Mouse (Mus musculus) neural tube, embryonic 13.5 days (tissue): ENCODE data around the gene Snx27. TPM values are rescaled to one million over a fixed set of nuclear protein-coding genes. Genes with fewer than 3 reads are reported as not detected.

ENCODE experiments used
- ATAC-seq: fragments of 200-750 bp; cut with Nextera tagmentation; 2 replicates; pipeline ENCODE4 v1.8.0; 2017; ENCODE audit warnings: low read depth, mild to moderate bottlenecking, moderate TSS enrichment, moderate library complexity
- H3K27ac ChIP-seq: fragments of 300-500 bp; sonication (generic); replicated peaks from 2 replicates; pipeline ENCODE4 v1.5.1; 2015; ENCODE audit warnings: moderate library complexity, mild to moderate bottlenecking, inconsistent platforms
- H3K27me3 ChIP-seq: fragments of 300-500 bp; sonication (generic); 2 replicates; pipeline ENCODE4 v1.6.1; 2015; ENCODE audit warnings: mild to moderate bottlenecking, inconsistent platforms
- H3K36me3 ChIP-seq: fragments of 300-500 bp; sonication (generic); 2 replicates; pipeline ENCODE4 v1.6.1; 2015; ENCODE audit warnings: mild to moderate bottlenecking, inconsistent platforms
- H3K4me1 ChIP-seq: fragments of 300-500 bp; sonication (generic); replicated peaks from 2 replicates; pipeline ENCODE4 v1.6.1; 2015; ENCODE audit warnings: inconsistent platforms
- H3K4me2 ChIP-seq: fragments of 300-500 bp; sonication (generic); 2 replicates; pipeline ENCODE4 v1.6.1; 2015; ENCODE audit warnings: inconsistent platforms, mild to moderate bottlenecking, moderate library complexity
- H3K4me3 ChIP-seq: fragments of 300-500 bp; sonication (generic); 2 replicates; pipeline ENCODE4 v1.5.1; 2015; ENCODE audit warnings: mild to moderate bottlenecking, inconsistent platforms
- H3K9ac ChIP-seq: fragments of 300-500 bp; sonication (generic); 2 replicates; pipeline ENCODE4 v1.6.1; 2015; ENCODE audit warnings: moderate library complexity, mild to moderate bottlenecking, inconsistent platforms
- H3K9me3 ChIP-seq: fragments of 300-500 bp; sonication (generic); 2 replicates; pipeline ENCODE4 v1.6.1; 2016; ENCODE audit warnings: inconsistent platforms
- WGBS: fragments of 180-500 bp; shearing (Covaris S2); methylation state at CpG from one replicate; pipeline ENCODE4 v1.1.7; 2015; 5-methylcytosine and 5-hydroxymethylcytosine counted together
- polyA plus RNA-seq: library from polyadenylated mRNA; unstranded; fragments of >200 nt; fragmentation: Nextera tagmentation; extraction: Ambion mirVana; gene quantifications from 2 replicates; pipeline ENCODE4 v1.2.1, GENCODE M21; 2015

The Snx27 gene
- polyA plus RNA-seq, 1 experiment from 2014 or later = 77.0 TPM

GRCm38 (mm10) chr3:94483790-94484439 is 98.6 kb downstream of the Snx27 start:
- Histone ChIP-seq H3K9me3 (no peaks in the 10 kb centered on the region), H3K9ac (peak overlapping the region; percentile 27), H3K4me1 (peaks cover 88% of the 10 kb centered on the region), H3K4me3 (peak overlapping the region; percentile 14), H3K27me3 (no peaks in the 10 kb centered on the region), H3K36me3 (peaks cover 73% of the 10 kb centered on the region), H3K27ac (peak overlapping the region; percentile 90), H3K4me2 (peak overlapping the region; percentile 50)
- ATAC-seq = peak; percentile 89
- 8% methylated on average over 20 of the region's 20 CpGs for WGBS

GRCm38 (mm10) chr3:94482764-94483385 is 99.6 kb downstream of the Snx27 start:
- Histone ChIP-seq H3K4me3 (no peak overlapping the region), H3K9me3 (no peaks in the 10 kb centered on the region), H3K36me3 (peaks cover 63% of the 10 kb centered on the region), H3K9ac (0 out of 2 replicates have a peak overlapping the region, but pooled peaks have one; percentile 18), H3K27ac (peak overlapping the region; percentile 90), H3K4me1 (peaks cover 91% of the 10 kb centered on the region), H3K27me3 (no peaks in the 10 kb centered on the region), H3K4me2 (peak overlapping the region; percentile 94; the same call in 1 of the 2 replicates)
- 86% methylated on average over 17 of the region's 17 CpGs for WGBS
- ATAC-seq = no peak

- Histone ChIP-seq H3K27ac (peak overlapping the region; percentile 90), H3K9ac (peak overlapping the region; percentile 90; the same call in 1 of the 2 replicates), H3K4me1 (peaks cover 89% of the 10 kb centered on the region), H3K4me3 (no peak overlapping the region), H3K36me3 (peaks cover 49% of the 10 kb centered on the region), H3K4me2 (peak overlapping the region; percentile 94), H3K9me3 (no peaks in the 10 kb centered on the region), H3K27me3 (no peaks in the 10 kb centered on the region)
- no peak for ATAC-seq
- WGBS = 77% methylated on average over 4 of the region's 4 CpGs
Measured at GRCm38 (mm10) chr3:94481429-94481828, 101.1 kb downstream of the Snx27 start.

GRCm38 (mm10) chr3:94480291-94480884 is 102.1 kb downstream of the Snx27 start, which contains the start of gene Riiad1:
Gene Riiad1 (minus strand): TSS chr3:94480341.
- ATAC-seq = no peak
- H3K36me3 ChIP-seq = peaks cover 39% of the 10 kb centered on the region
- 5% methylated on average over 16 of the region's 16 CpGs for WGBS
- peak within 1 kb of the TSS; percentile 91 for H3K27ac ChIP-seq
- peak within 1 kb of the TSS; percentile 59 for H3K4me3 ChIP-seq
- peak within 1 kb of the TSS; percentile 90 for H3K9ac ChIP-seq
- peaks cover 83% of the 10 kb centered on the region for H3K4me1 ChIP-seq
- peak within 1 kb of the TSS; percentile 94 for H3K4me2 ChIP-seq
- H3K27me3 ChIP-seq = no peaks in the 10 kb centered on the region
- H3K9me3 ChIP-seq = no peaks in the 10 kb centered on the region

- Histone ChIP-seq H3K27ac (peak overlapping the region; percentile 91; the same call in 1 of the 2 replicates), H3K9me3 (no peaks in the 10 kb centered on the region), H3K9ac (peak overlapping the region; percentile 90), H3K27me3 (no peaks in the 10 kb centered on the region), H3K4me2 (peak overlapping the region; percentile 94), H3K36me3 (peaks cover 31% of the 10 kb centered on the region), H3K4me3 (peak overlapping the region; percentile 59), H3K4me1 (peaks cover 74% of the 10 kb centered on the region)
- WGBS = 8% methylated on average over 11 of the region's 11 CpGs
- no peak for ATAC-seq
Measured at GRCm38 (mm10) chr3:94479564-94479963, 103.0 kb downstream of the Snx27 start.

- Histone ChIP-seq H3K9ac (peak overlapping the region; percentile 90), H3K4me2 (peak overlapping the region; percentile 94), H3K27me3 (no peaks in the 10 kb centered on the region), H3K9me3 (no peaks in the 10 kb centered on the region), H3K27ac (peak overlapping the region; percentile 91), H3K4me3 (peak overlapping the region; percentile 59), H3K4me1 (peaks cover 66% of the 10 kb centered on the region), H3K36me3 (peaks cover 28% of the 10 kb centered on the region)
- ATAC-seq = peak; percentile 43
- 7% methylated on average over 9 of the region's 9 CpGs for WGBS
Measured at GRCm38 (mm10) chr3:94478591-94479169, 103.8 kb downstream of the Snx27 start.

GRCm38 (mm10) chr3:94477981-94478422 is 104.5 kb downstream of the Snx27 start, which contains the start of gene Celf3:
Gene Celf3 (plus strand): TSS chr3:94478295.
- no peaks in the 10 kb centered on the region for H3K27me3 ChIP-seq
- no peaks in the 10 kb centered on the region for H3K9me3 ChIP-seq
- peak within 1 kb of the TSS; percentile 94 for H3K4me2 ChIP-seq
- H3K36me3 ChIP-seq = peaks cover 24% of the 10 kb centered on the region
- H3K4me1 ChIP-seq = peaks cover 62% of the 10 kb centered on the region
- peak within 1 kb of the TSS; percentile 59 for H3K4me3 ChIP-seq
- peak within 1 kb of the TSS; percentile 90 for H3K9ac ChIP-seq
- peak within 1 kb of the TSS; percentile 91 for H3K27ac ChIP-seq
- WGBS = 1% methylated on average over 14 of the region's 14 CpGs
- ATAC-seq = peak; percentile 92

GRCm38 (mm10) chr3:94477444-94477843 is 105.1 kb downstream of the Snx27 start:
- Histone ChIP-seq H3K27me3 (no peaks in the 10 kb centered on the region), H3K4me3 (peak overlapping the region; percentile 59), H3K36me3 (peaks cover 21% of the 10 kb centered on the region), H3K4me2 (peak overlapping the region; percentile 94), H3K4me1 (peaks cover 62% of the 10 kb centered on the region), H3K27ac (peak overlapping the region; percentile 91), H3K9ac (peak overlapping the region; percentile 90), H3K9me3 (no peaks in the 10 kb centered on the region)
- 24% methylated on average over 4 of the region's 4 CpGs for WGBS
- peak; percentile 15 for ATAC-seq

- Histone ChIP-seq H3K9ac (no peak overlapping the region; the same call in 1 of the 2 replicates), H3K4me3 (no peak overlapping the region), H3K4me2 (peak overlapping the region; percentile 94; the same call in 1 of the 2 replicates), H3K9me3 (no peaks in the 10 kb centered on the region), H3K36me3 (peaks cover 11% of the 10 kb centered on the region), H3K27me3 (no peaks in the 10 kb centered on the region), H3K4me1 (peaks cover 57% of the 10 kb centered on the region), H3K27ac (peak overlapping the region; percentile 91)
- ATAC-seq = no peak
- 57% methylated on average over 8 of the region's 8 CpGs for WGBS
Measured at GRCm38 (mm10) chr3:94476301-94477035, 106.0 kb downstream of the Snx27 start.

GRCm38 (mm10) chr3:94473567-94474232 is 108.8 kb downstream of the Snx27 start:
- Histone ChIP-seq H3K4me1 (peaks cover 33% of the 10 kb centered on the region), H3K27me3 (no peaks in the 10 kb centered on the region), H3K9me3 (no peaks in the 10 kb centered on the region), H3K36me3 (no peaks in the 10 kb centered on the region), H3K4me3 (no peak overlapping the region), H3K27ac (no peak overlapping the region), H3K4me2 (no peak overlapping the region), H3K9ac (no peak overlapping the region)
- ATAC-seq = no peak
- WGBS = 81% methylated on average over 5 of the region's 5 CpGs

- Histone ChIP-seq H3K36me3 (no peaks in the 10 kb centered on the region), H3K9me3 (no peaks in the 10 kb centered on the region), H3K4me3 (no peak overlapping the region), H3K4me2 (peak overlapping the region; percentile 58; the same call in 1 of the 2 replicates), H3K4me1 (peaks cover 33% of the 10 kb centered on the region), H3K9ac (peak overlapping the region; percentile 60; the same call in 1 of the 2 replicates), H3K27me3 (no peaks in the 10 kb centered on the region), H3K27ac (peak overlapping the region; percentile 14; the same call in 1 of the 2 replicates)
- 52% methylated on average over 10 of the region's 10 CpGs for WGBS
- ATAC-seq = no peak
Measured at GRCm38 (mm10) chr3:94473115-94473505, 109.4 kb downstream of the Snx27 start.
